Mouse (Mus musculus) embryonic facial prominence, embryonic 13.5 days (tissue): ENCODE data around the gene Ypel4. TPM values are rescaled to one million over a fixed set of nuclear protein-coding genes. Genes with fewer than 3 reads are reported as not detected.
A peak's percentile ranks its signal among the peaks of the same experiment; 100 is the strongest.

Experiments
- microRNA counts: library from miRNA; unstranded; fragments of <30 nt; microRNA quantifications from one replicate; lab custom pipeline; 2016
- microRNA-seq: library from miRNA; unstranded; fragments of <30 nt; microRNA quantifications from one replicate; pipeline ENCODE4, GENCODE M21; 2016
- polyA plus RNA-seq: library from polyadenylated mRNA; unstranded; fragments of >200 nt; fragmentation: Nextera tagmentation; extraction: Ambion mirVana; gene quantifications from 2 replicates; pipeline ENCODE4 v1.2.1, GENCODE M21; 2015

Gene Ypel4
- polyA plus RNA-seq, 1 experiment from 2014 or later = 9.8 TPM

MicroRNAs within 50 kb of the gene (microRNA counts, 519-probe panel; counts per million panel counts)
- 5,859 counts per million, percentile 99 among the panel's probes with 10 or more counts for microRNA mmu-miR-130a (lab: Ali Mortazavi, UCI)

Small RNA genes lying within 50 kb of the gene (microRNA-seq; reads per million reads assigned to microRNA genes)
- 37,188 reads per million, percentile 98 among the genes with 10 or more reads in this experiment for gene Mir130a

Other genes with a start within 250 kb of the Ypel4 start
- 43.8 and 49.6 TPM in 2 replicates for gene Ctnnd1, start 83.3 kb upstream of the Ypel4 start, polyA plus RNA-seq
- 0.36 and 0.41 TPM in 2 replicates for gene Btbd18, start 75.0 kb upstream of the Ypel4 start, polyA plus RNA-seq
- gene Selenoh, start 63.3 kb upstream of the Ypel4 start, polyA plus RNA-seq = 292 and 345 TPM in 2 replicates
- not detected in 2 replicates for gene Gm28635, start 56.0 kb upstream of the Ypel4 start, polyA plus RNA-seq
- 33.4 and 38.5 TPM in 2 replicates for gene Med19, start 55.7 kb upstream of the Ypel4 start, polyA plus RNA-seq
- 105 and 113 TPM in 2 replicates for gene Tmx2, start 54.9 kb upstream of the Ypel4 start, polyA plus RNA-seq
- gene Zdhhc5, start 18.9 kb upstream of the Ypel4 start, polyA plus RNA-seq = 25.2 and 29.6 TPM in 2 replicates
- 32.7 and 39.0 TPM in 2 replicates for gene Clp1, start 6.7 kb upstream of the Ypel4 start, polyA plus RNA-seq
- gene Gm19426, start 9.6 kb downstream of the Ypel4 start, polyA plus RNA-seq = 8.6 and 9.6 TPM in 2 replicates
- gene Serping1, start 41.4 kb downstream of the Ypel4 start, polyA plus RNA-seq = 26.0 and 31.3 TPM in 2 replicates
- gene Ube2l6, start 64.8 kb downstream of the Ypel4 start, polyA plus RNA-seq = 28.1 and 32.7 TPM in 2 replicates
- gene Smtnl1, start 88.6 kb downstream of the Ypel4 start, polyA plus RNA-seq = 0.18 TPM in 1 of 2 replicates, not detected in the other
- 40.4 and 47.6 TPM in 2 replicates for gene Timm10, start 92.9 kb downstream of the Ypel4 start, polyA plus RNA-seq
- gene Slc43a1, start 104.8 kb downstream of the Ypel4 start, polyA plus RNA-seq = 16.5 and 17.0 TPM in 2 replicates
- 1.0 and 1.3 TPM in 2 replicates for gene Rtn4rl2, start 152.7 kb downstream of the Ypel4 start, polyA plus RNA-seq
- 32.7 and 33.0 TPM in 2 replicates for gene Slc43a3, start 202.5 kb downstream of the Ypel4 start, polyA plus RNA-seq
- gene Prg2, start 246.4 kb downstream of the Ypel4 start, polyA plus RNA-seq = 0.44 and 0.94 TPM in 2 replicates